Mouse (Mus musculus) kidney, adult 2 months (tissue): Measurements from ENCODE around the gene Nlrp6.

Experiments
- CTCF ChIP-seq: fragments of 200-500 bp; conservative IDR thresholded peaks from 2 replicates; pipeline ENCODE4 v1.5.1; 2011; ENCODE audit warnings: low read depth, mild to moderate bottlenecking, control low read depth, low read length, moderate library complexity, mixed read lengths; ENCODE audit not compliant: insufficient read depth, insufficient read length
- POLR2A ChIP-seq: fragments of 200-500 bp; IDR thresholded peaks from one replicate; pipeline ENCODE4 v1.6.1; 2011; ENCODE audit warnings: low read depth, low read length, control low read depth

DNA sequence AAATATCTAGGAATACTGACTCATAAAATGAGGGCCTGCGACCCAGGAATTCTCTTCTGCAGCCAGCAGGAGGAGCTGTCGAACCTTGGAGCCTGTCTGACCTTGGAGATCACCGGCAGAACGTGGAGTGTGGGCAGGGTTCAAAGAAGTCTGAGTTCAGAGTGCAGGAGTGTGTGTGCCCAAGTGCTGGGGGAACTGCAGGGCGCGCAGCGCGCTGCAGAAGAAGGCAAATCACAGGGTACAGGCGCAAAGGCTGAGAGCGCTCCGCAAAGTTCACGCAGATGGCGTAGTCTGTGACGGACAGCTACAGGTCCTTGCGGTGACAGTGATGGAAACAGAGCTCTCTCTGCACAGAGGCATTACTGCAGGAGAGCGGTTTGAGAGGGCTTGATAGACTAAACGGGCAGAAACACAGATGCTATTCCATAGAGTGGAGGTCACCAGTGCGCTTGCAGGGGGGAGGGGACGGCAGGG, 12.0 kb upstream of the Nlrp6 start:
- TF ChIP-seq POLR2A (no peak), CTCF (peak; percentile 91)
